Mouse (Mus musculus): Measurements from ENCODE around the gene N4bp2l2. TPM values are rescaled to one million over a fixed set of nuclear protein-coding genes. Genes with fewer than 3 reads are reported as not detected.
"Not testable (repeated sequence)": the region's sequence is repeated elsewhere in the genome, so short reads cannot be mapped to it uniquely, and the experiment has no call there.

The N4bp2l2 gene
- total RNA-seq, 2 experiments from 2014 or later, result 82.7 to 86.1 TPM

GRCm38 (mm10) chr5:150654548-150654947, 11.4 kb downstream of the N4bp2l2 start:
- intact Hi-C loops (cut with DNase I), result no loop called here
- DNase-seq (ENCODE audit: low spot score in 2 of 2), result no peak

- intact Hi-C loops (cut with DNase I), result no loop called here
- DNase-seq (ENCODE audit: low spot score in 2 of 2), result no peak
Measured at GRCm38 (mm10) chr5:150652578-150652977, 13.4 kb downstream of the N4bp2l2 start.

GRCm38 (mm10) chr5:150644926-150645325, 21.1 kb downstream of the N4bp2l2 start:
- intact Hi-C loops (cut with DNase I), result no loop called here
- no peak for DNase-seq (ENCODE audit: low spot score in 2 of 2)

GRCm38 (mm10) chr5:150643390-150643789, 22.6 kb downstream of the N4bp2l2 start:
- intact Hi-C loops (cut with DNase I); DNase-seq (ENCODE audit: low spot score in 2 of 2): not testable (repeated sequence)

DNA sequence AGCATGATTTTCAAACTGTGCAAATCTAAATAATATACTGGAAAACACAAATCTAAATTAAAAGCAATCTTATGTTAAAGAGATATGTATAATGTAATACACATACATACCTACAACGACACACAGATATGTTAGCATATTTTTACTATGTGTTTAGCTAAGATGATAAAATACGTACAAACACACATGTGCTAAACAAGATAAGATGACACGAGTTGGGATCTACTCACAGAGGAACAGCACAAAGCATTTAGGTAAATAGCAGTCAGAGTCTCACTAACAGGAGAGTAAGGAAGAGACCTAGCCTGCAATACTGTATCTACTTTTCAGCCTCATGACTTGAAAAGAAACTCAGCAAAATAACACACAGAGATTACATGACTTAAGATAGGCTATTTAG, 24.5 kb downstream of the N4bp2l2 start:
- no peak for DNase-seq (ENCODE audit: low spot score in 2 of 2)
- intact Hi-C loops (cut with DNase I), result no loop called here

- intact Hi-C loops (cut with DNase I), result no loop called here
- DNase-seq (ENCODE audit: low spot score in 2 of 2), result no peak
Measured at GRCm38 (mm10) chr5:150629692-150630091, 36.3 kb downstream of the N4bp2l2 start.

DNA sequence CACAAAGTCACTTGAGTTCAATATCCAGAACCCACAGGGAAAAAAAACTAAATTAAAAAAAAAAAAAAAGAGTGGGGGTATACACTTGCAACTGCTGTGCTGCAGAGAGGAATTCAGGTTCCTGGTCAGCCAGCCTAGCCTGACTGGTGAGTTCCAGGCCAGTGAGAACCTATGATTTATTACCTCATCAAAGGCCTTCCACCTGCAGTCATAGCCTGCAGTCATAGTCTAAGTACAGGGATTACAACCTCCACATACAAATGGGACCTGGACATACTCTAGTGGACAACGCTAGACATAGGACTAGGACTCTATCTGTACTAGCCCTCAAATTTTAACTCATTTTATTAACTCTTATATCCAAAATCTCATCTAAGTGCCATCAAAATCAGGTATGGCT, 36.7 kb downstream of the N4bp2l2 start:
- DNase-seq (ENCODE audit: low spot score in 2 of 2), result no peak
- intact Hi-C loops (cut with DNase I), result no loop called here

GRCm38 (mm10) chr5:150625528-150625927, 40.5 kb downstream of the N4bp2l2 start:
- peak in 1 of 2 experiments; percentile 13 for DNase-seq (ENCODE audit: low spot score in 2 of 2)
- intact Hi-C loops (cut with DNase I), result no loop called here

- intact Hi-C loops (cut with DNase I), result no loop called here
- no peak for DNase-seq (ENCODE audit: low spot score in 2 of 2)
Measured at GRCm38 (mm10) chr5:150622792-150623191, 43.2 kb downstream of the N4bp2l2 start.

GRCm38 (mm10) chr5:150621592-150621991, 44.4 kb downstream of the N4bp2l2 start:
- DNase-seq (ENCODE audit: low spot score in 2 of 2), result no peak
- intact Hi-C loops (cut with DNase I), result no loop called here

DNA sequence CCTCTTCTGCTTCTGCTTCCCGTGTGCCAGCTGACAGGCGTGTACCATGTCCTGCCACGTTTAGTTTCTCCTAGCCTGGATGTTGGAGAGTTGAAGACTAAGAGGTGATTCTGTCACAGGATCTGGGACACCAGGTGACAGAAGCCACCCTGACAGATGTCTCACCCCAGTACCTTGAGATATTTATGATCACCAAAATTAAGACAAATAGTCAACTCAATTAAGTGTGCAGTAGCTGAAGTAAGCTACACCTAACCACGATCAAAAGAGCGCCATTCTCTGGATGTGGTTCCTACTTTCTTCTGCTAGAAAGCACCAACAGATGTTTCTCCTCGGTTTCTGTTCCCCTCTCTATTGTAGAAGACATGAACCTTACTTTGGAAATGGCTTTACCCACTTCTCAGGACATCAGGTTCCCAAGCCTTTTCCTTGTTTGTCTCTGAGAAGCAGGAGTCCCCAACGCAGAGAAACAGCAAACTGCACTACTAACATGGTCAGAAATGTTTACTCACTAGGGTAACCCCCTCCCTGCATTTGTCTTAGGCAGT, 45.3 kb downstream of the N4bp2l2 start:
- intact Hi-C loops (cut with DNase I), result no loop called here
- no peak for DNase-seq (ENCODE audit: low spot score in 2 of 2)

- intact Hi-C loops (cut with DNase I), result no loop called here
- DNase-seq (ENCODE audit: low spot score in 2 of 2), result no peak
Measured at GRCm38 (mm10) chr5:150618599-150619355, 47.2 kb downstream of the N4bp2l2 start.

DNA sequence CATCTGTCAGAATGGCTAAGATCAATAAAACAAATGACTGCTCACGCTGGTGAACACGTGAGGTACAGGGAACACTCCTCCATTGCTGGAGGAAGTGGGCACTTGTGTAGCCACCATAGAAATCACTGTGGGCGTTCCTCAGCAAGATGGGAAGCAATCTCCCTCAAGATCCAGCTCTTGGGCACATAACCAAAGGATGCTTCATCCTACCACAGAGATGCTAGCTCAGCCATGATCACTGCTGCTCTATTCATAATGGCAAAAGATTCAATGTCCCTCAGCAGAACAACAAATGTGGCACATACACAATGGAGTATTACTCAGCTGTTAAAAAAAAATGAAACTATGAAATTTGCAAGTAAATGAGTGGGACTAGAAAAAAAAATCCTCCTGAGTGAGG, 49.3 kb downstream of the N4bp2l2 start:
- no peak for DNase-seq (ENCODE audit: low spot score in 2 of 2)
- intact Hi-C loops (cut with DNase I), result no loop called here

DNA sequence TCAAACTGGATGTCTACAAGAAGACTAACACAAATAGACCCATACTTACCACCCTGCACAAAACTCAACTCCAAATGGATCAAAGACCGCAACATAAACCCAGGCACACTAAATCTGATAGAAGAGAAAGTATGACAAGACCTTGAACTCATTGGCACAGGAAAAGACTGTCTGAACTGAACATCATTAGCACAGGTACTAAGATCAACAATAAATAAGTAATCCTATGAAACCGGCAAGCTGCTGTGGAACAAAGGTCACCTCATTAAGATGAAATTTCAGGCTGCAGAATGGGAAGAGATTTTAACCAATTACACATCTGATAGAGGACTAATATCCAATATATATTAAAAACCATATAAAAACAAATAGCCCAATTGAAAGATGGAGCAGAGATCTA, 49.8 kb downstream of the N4bp2l2 start:
- intact Hi-C loops (cut with DNase I), result no loop called here
- no peak for DNase-seq (ENCODE audit: low spot score in 2 of 2)

- no peak for DNase-seq (ENCODE audit: low spot score in 2 of 2)
- intact Hi-C loops (cut with DNase I), result no loop called here
Measured at GRCm38 (mm10) chr5:150614054-150614453, 51.9 kb downstream of the N4bp2l2 start.

DNA sequence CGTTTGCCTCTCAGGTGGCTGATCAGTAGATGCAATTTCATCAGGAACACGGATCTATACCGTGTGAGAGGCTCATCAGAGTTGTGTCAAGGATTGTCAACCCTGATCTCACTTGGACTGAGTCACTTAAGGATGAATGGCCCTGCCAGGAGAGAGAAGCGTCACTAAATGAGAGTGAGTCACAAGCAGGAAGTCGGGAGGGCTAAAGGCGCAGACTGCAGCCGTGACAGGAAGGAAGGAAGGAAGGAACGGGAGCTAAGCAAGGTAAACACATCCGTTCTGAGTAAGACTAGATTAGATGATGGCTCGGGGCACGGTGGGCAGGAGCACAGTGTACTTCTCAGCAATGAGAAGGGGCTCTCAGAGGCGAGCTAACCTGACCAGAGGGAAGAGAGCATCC, 54.3 kb downstream of the N4bp2l2 start:
- DNase-seq (ENCODE audit: low spot score in 2 of 2), result peak in 1 of 2 experiments; percentile 59
- intact Hi-C loops (cut with DNase I), result no loop called here

- intact Hi-C loops (cut with DNase I), result no loop called here
- DNase-seq (ENCODE audit: low spot score in 2 of 2), result no peak
Measured at GRCm38 (mm10) chr5:150611136-150611535, 54.8 kb downstream of the N4bp2l2 start.

- no peak for DNase-seq (ENCODE audit: low spot score in 2 of 2)
- intact Hi-C loops (cut with DNase I), result no loop called here
Measured at GRCm38 (mm10) chr5:150607631-150608030, 58.4 kb downstream of the N4bp2l2 start.

- no peak for DNase-seq (ENCODE audit: low spot score in 2 of 2)
- intact Hi-C loops (cut with DNase I), result no loop called here
Measured at GRCm38 (mm10) chr5:150606131-150606530, 59.9 kb downstream of the N4bp2l2 start.

DNA sequence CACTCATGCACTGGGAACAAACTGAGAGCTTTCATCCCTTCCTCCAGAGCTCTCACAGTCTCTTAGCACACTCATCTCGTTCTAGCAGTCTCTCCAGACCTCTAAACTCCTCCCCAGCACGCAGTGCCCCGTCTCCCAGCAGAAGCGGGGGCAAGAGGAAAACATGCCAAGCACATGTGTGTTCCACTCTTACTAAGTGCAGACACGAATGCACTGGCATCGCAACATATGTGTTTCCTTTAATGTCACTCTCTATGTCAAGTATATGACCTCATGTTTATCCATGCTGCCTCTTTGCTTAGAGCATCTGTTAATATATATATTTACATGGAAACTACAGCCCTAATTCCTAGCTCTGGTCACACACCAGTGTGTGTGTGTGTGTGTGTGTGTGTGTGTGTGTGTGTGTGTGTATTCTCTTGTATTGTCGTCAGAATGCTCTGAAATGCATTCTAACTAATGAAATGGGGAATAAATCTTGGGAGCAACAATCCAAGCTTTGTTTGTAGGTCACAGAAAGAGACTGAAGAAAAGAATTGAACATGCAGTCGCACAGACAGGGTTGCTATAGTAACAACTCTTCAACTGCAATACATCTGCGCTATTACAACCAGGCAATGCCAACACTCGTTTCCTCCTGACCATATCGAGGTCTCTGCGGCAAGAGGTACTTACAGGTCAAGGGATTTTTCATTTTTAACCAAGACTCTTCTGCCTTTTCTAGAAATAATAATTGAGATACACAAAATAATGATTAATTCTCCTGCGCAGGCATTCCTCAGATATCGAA, 64.3 kb downstream of the N4bp2l2 start:
- intact Hi-C loops (cut with DNase I), result no loop called here
- DNase-seq (ENCODE audit: low spot score in 2 of 2), result peak; percentile 21 to 33

All from left cerebral cortex, postnatal 25 days (tissue).